Mouse (Mus musculus): ENCODE results near the gene Ing2.
A peak's percentile ranks its signal among the peaks of the same experiment; 100 is the strongest.

Gene Ing2

DNA sequence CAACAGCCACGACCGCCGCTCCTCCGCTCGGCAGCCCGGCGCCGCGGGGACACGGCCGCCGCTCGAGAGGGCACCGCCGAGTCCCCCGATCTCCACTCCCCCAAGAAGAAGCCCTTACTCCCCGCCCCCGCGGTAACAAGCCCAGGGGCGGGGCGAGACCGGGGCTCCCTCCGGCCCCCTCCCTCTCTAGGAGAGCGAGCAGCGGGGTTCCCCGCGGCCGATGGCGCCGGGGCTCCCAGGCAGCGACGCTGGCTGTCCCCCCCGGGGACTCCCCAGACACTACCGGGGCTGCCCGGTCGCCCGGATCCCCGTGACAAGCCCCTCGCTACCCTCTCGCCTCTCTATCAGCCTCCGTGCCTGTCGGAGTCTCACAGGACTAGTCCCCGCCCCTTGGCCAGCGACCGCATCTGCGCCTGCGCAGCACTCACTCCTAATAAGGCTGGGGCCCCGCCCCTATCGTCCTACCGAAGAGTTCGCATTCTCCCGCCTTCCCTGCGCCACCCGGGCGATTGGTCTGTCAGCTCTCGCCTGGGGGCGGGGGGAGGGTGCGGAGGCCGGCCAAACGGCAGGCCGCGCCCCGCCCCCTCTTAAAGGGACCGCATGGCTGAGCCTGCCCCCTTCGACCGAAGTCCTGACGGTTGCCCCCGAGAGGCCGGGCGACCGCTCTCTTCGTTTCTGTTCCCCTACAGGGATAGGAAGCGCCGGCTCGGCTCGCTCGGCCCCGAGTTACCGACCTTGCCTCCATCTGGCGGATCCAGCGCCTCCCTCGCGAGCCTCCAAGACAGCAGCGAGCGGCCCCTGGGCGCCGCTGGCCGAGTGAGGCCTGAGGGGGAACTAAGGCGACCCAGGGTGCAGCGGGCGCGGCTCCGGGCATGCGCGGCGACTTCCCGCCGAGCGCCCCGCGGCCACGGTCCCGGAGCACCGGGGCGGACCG lies at the start of gene Ing2:
Gene Ing2, minus strand, starts transcription at position 780 of the 934 bp plus-strand sequence.
- peak; percentile 100 for DNase-seq

DNA sequence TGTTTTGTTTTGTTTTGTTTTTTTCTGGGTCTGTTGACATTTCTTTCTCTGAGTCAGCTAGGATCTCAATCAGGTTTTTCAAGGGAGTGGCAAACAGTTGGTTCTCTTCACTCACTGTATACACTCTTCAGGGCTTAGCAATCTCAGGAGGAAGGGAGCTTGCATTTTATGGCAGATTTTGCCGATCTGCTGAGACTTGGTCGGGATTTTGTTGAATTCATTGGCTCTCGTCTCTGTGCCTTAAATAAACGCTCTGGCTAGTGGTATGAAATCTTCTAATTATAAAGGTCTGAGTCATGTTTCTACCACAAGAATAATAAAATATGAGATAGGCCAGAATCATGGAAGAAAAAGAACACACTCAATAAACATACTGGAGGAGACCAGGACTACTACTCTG lies 46.3 kb upstream of the Ing2 start:
- no peak for DNase-seq

DNA sequence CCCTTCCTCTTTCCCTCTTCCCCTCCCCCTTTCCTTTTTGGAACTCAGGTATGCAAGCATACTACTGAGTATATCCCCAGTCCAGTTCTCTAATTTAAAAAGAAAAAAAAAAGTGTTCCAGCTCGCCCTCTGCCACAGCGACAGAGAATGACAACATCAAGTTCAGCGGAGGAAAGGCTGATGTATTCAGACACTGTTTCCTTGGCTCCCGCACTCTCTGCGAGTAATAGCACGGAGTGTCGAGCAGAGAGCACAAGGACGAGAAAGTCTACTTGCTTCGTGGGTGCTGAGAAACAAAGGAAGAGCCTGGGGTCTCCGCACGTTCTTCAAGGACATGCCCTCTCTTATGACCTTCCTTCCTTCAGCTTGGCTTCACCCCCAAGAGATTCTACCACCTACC lies 43.3 kb upstream of the Ing2 start:
- DNase-seq: no peak

DNA sequence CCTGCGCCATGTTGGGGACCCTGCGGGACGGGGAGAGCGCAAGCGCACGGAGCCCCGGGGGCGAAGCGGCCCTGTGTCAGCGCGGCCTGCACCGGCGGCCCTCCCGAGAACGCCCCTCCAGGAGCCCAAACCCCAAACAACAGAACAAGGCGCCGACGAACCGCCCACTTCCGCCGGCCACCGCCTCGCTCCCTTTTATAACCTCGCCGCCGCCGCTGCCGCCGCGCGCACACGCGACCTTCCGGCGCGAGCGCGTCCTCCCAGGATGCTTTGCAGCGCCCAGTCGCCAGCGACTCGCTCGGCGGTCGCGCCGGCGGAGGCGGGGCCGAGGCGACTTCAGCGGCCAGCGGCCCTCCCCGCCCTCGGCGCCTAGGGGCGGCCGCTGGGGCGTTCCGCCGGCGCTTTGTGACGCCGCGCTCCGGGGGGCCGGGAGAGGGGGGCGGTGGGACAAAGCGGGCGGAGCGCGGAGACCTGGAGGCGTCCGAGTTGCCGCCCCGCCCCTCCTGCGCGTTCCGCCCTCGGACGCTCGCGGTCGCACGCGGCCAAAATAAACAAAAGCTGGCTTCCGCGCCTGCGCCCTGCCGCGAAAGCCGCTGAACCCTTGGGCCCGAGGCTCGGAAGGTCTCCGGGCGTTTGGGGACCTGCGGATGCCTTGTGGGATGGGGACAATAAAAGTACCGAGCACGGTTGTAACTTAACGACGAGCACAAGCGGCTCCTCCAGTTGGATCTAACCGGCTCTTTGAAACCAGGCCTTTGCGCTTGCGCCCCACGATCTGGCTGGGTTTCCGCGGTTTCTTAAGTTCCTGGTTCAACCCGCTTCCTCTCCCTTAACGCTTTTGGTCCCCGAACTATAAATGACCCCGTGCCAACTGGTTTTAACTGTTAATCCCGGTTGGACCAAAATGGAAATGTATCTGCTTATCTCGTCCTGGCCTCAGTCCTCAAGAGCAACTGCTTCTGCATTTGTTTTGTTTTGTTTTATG lies 38.7 kb upstream of the Ing2 start, which contains the start of gene Cdkn2aip:
Gene Cdkn2aip, minus strand, starts transcription at position 172 of the 985 bp plus-strand sequence.
- DNase-seq: peak; percentile 94

DNA sequence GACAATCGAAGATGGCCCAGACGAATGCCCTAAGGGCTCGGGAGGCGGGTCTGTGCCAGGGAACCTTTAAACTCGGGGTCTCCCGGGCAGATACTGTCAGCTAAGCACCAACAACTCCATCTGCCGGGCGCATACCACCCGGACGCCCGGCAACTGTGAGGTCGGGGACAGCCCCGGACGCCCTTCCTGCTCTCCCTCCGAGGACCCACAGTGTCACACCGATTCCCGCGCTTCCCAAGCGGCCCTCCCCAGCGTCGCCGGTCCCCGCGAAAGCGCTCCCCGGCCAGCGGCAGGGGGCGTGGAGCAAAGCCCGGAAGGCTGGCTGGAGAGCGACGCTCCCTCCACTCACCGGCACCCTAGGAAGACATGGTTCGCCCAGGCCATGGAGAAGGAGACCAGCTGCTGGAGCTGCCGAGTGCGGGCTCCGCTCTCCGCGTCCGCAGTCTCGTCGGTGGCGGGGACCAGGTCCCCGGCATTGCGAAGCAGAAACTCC lies 37.9 kb upstream of the Ing2 start:
- DNase-seq: no peak

DNA sequence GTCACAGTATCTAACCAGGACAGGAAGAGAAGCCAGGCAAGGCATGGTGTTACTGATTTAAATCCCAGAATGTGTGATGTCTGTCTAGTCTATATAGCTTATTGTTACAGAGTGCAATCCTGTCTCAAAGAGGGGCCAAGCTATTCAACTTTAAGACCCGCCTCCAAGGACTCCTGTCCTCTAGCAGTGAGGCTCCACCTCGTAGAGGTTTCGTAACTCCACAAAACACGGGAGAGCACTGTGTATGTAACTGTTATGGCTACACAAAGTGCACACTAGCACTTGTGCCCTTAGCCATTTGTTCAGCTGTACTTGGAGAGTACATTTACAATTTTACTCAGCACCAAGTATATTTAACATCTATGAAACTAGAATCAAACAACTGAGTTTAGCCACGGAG lies 32.8 kb upstream of the Ing2 start:
- no peak for DNase-seq

DNA sequence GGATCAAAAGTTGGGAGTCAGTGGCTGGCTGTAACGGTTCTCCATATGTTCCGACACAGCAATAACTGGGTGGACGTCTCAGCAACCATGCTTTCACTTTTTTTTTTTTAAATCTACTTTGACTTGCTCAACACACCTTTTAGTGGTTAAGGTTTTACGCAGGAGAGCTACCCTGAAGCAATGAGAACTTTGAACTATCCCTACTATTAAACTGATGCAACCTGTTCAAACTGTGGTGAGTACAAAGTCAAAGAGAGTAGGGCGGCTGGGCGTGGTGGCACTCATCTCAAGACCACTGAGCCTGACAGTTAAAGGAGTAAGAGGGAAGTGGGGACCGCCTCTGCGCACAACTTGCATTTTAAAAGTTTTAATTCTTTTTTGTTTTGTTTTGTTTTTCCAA lies 31.4 kb upstream of the Ing2 start:
- no peak for DNase-seq

DNA sequence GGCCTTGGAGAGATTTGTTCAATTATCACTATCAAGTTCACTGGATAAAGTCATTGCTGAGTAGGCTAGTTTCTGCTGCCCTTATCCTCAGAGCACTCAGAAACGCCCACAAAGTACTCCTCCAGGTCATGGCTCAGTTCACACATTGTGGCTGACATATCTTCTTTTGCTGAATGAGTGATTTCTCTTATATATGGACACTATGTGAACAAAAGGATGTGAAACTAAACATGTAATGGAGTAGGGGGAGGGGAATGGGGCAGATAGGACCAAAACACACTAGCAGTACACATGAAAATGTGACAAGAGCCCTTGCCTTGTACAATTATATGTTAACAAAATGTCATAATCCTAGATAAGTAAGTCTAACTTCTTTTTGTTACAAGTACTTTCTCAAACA lies 27.0 kb upstream of the Ing2 start:
- no peak for DNase-seq

DNA sequence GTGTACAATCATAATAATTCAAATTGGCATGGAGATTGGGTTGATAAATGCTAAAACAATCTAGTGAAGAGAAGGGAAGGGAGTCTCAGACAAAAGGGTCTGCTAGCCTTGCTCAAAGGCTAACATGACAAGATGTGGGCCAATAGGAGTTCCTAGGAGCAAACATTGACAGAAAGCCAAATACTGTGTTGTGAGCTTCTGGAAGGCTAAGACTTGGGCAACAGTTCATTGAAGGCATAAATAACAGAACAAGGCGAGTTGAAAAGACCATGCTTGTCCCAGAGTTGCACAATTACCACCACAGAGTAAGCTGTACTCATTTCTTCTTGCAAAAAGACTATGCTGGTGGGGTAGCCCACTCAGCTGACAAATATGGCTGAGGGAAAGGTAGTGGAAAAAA lies 22.3 kb upstream of the Ing2 start:
- DNase-seq: no peak

DNA sequence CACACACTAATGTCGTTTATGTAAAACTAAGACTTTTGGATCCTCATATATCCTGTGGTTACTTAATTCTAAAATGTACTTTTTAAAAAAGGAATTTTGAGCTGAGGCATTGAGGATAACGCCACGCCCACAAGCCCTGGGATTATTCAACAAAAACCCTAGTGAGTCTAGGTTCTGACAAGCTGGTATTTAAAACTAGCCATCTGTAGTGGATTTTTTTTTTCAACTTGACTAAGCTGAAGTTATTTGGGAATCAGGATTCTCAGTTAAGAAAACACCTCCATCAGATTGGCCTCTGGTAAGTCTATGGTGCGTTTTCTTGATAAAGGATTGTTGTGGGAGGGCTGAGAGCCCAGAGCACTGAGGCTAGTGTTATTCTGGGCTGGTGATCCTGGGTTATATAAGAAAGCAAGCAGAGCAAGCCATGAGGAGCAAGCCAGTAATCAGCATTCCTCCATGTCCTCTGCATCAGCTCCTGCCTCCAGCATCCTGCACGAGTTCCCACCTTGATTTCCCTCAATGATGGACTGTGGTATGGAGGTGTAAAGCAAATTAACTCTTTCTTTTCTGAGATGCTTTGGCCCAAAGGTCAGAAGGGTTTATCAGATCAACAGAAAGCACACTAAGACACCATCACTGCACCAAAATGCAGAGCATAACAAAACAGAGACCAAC lies 20.2 kb upstream of the Ing2 start:
- no peak for DNase-seq

DNA sequence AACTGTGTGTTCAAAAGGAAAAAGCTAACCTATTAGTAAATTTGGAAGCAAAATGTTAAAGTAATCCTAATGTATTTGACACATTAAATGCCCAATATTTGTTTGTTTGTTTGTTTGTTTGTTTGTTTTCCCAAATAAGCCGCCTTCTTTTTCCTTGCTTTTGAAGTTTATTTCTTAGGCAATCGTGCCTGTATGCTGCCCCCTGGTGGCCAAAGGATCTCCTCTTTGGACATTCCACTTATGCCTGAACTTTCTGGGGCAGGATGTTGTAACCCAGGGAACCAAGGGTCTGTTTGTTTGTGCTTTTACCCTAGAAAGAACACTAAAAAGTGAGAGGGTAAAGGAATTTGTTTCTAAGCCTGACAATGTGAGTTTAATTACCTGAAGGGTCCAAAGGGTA lies 17.8 kb upstream of the Ing2 start:
- peak; percentile 34 for DNase-seq

DNA sequence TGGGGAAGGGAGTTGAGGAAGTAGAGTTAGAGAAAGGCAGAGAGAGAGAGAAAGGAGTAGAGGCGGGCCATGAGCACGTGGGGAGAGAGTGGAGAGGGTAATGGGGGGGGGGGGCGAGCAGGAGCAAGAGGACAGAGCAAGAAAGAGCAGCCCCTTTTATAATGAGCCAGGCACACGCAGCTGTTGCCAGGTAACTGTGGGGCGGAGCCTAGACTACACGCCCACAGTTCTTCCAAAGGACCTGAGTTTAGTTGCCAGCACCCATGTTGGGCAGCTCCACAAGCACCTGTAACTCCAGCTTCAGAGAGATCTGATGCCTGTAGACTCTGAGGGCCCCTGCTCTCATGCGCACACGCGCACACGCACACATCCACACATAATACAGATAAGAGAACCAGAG lies 16.5 kb upstream of the Ing2 start:
- no peak for DNase-seq

DNA sequence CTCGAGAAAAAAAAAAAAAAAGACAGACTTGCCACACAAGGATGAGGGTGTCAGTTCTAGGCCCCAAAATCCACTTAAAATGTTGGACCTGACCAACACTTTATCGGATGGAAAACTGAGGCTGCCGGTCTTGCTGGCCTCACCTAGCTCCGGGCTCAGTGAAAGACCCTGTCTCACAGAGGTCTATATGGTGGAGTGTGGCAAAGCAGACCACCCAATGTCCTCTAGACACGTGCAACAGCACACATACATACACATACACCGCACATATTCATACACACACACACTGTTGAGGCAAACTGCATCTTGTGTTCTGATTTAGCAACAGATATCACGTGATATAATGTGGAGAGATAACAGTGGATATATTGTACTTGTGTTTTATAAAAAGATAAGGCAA lies 15.9 kb upstream of the Ing2 start:
- DNase-seq: no peak

DNA sequence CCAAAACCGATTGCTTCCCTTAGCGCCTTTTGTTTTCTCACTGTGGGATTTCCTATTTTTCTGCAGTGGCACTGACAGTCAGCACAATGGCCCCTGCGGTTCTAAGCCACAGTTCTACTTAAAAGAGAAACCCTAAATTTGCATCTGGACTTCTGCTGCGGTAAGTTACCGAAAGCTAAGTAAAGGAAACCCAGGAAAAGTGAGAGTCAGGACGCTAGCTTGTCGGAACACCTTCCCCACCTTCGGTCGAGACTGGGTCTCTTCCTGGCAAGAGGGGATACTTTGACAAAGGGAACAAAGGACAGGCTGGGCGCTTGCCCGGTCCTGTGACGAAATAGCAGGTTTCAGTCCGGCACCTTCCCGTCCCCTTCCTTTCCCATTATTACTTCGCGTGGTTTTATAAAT lies 15.3 kb upstream of the Ing2 start:
- DNase-seq: no peak

DNA sequence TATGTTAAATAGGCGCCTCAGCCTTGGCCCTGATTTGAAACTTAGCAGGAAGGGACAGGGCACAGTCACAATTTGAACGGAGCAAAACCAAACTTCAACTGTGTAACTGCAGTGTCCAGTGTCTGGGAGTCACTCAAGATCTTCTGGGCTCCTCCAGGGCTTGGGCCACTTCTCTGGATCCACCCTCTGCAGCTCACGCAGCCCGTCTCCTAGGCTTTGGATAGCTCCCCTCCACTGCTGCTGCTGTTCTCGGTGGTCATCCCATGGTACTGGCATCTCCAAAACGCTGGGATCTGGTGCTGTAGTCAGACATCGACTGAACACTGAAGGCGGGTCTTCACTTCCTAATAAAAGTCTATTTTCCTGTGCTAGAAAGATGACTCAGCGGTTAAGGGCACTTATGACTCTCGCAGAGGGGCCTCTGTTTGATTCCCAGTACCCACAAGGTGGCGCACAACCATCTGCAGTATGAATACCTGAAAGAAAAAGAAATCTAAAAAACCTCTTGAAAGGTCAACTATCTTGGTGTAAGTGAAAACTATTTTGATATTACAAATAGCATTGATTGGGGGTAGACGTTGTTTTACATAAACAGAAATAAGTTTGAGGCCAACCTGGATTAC lies 14.5 kb upstream of the Ing2 start:
- DNase-seq: no peak

DNA sequence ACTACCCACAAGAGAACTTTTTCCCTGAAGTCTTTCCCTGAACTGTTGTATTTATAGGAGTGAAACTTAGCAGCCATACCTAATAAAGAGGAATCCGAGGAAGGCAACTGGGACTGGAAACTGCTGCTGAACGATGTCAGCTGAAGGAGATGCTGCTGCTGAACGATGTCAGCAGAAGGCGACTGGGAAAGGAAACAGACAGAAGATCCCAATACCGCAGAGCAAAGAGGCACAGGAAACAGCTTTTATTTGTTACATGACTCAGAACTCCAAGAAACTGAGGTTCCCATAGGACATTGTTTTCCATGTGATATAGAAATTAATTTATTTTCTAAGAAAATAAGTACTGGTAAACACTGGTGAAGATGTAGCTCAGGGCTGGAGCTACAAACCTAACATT lies 9.1 kb upstream of the Ing2 start:
- DNase-seq: no peak

DNA sequence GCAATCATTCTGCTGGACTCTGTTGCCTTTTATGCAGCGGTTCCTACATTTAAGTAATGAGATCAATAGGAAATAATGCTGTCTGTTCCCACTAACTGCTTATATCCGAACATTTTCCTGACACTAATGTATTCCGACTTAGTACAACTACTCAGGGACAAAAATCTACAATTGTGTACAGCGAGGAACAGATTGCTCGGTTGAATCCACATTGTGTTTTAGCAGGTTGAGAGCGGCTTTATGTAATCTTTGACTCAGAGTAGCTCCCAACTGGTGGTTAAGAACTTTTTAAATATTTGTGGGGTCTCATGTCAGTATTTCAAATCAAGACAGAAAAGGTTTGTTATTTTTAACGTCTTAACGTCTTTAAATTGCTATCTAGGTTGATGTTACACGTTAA lies 8.6 kb upstream of the Ing2 start:
- no peak for DNase-seq

DNA sequence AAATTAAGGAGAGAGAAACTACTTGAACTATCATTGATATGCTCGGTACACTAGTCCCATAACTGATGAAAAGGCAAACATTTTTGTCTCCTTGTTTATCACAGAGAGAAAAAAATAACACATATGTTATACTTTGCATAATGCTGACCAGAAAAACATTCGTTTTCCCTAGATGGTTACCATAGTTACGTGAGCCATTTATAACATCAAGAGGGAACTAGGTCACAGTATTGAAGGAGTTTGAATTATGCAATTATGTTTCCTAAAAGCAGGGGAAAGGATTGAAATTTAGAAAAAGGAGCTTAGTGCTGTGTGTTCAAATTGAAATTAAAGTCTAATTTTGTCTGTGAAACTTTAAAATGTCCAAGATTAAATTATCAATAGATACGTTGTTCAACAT lies 5.0 kb upstream of the Ing2 start:
- DNase-seq: no peak

DNA sequence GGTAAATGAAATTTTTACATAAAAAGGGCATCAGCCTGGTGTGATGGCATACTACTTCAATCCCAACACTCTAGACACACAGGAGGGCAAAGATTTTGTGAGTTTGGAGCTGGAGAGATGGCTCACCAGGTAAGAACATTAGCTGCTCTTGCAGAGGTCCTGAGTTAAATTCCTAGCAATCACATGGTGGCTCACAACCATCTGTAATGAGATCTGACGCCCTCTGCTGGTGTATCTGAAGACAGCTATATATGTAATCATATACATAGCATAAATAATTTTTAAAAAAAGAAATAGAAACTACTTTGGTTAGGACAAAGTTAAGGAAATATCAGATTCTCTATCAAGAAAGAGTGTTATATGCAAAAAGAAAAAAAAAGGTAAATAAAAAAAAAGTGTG lies 4.2 kb upstream of the Ing2 start:
- DNase-seq: no peak

DNA sequence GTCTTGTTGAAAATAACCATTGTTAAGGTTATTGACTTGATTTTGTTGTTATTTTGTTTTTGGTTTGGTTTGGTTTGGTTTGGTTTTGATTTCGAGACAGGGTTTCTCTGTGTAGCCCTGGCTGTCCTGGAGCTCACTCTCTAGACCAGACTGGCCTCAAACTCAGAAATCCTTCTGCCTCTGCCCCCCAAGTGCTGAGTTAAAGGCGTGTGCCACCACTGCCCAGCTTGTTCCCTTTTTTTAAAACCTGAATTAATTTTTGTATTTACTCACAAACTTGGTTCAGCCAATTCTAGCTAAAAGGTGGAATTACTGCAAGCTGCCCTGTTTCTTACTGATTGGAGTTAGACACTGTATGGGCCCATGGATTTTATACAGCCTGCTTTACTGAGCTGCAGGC lies 1.3 kb upstream of the Ing2 start:
- DNase-seq: no peak

DNA sequence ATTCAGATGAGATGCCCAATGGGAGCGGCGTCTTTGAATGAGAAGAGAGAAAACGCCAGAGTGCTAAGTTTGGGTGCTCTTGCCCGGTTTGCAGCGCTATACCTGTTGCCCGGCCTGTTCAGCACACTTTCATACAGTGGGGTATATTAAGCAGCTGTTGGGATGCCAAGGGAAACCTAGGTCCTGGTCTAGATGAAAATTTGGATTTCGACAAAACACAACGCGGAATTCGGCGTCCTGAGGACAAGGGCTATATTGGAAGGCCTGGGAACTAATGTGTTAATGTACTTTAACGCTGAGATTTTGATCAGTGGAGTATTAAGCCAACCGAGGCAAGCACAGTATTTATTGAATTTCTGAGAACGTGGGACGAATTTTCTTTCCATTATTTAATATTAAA lies 868 bp upstream of the Ing2 start:
- peak; percentile 45 for DNase-seq

DNA sequence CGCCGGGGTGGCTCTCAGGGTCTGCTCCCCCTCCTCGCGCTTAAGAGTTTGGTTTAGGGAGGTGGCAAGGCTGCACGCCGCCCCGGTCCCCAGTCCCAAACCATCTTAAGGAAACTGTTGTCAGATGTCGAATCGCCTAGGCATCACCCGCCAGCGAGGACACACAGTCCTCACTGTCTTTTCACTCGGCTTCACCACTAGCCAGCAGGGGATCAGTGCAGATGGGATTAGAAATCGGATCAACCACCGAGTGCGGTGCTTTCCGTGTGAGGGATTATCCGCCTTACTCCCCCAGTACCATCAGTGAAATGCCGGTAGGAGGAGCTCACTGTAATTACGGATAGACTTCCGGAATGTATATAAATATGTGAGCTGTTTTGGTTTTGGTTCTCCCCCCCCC lies 430 bp upstream of the Ing2 start:
- no peak for DNase-seq
